ENCODE assay signal across 8 mouse cellular contexts in genomic region chr8:90869071-90869919, GRCm38 (mm10). TPM values are rescaled to one million over a fixed set of nuclear protein-coding genes. Genes with fewer than 3 reads are reported as not detected.
DNase-seq lines count a peak whose midpoint lies in the region; ATAC-seq and TF ChIP-seq lines count a peak whose summit lies in the region.

No protein-coding gene starts in this region.

- H3K36me3 ChIP-seq in ES-E14 (ENCODE audit: control insufficient read depth, insufficient read depth, low read length, poor library complexity, severe bottlenecking): no peaks in the 10 kb centered on the region; the same call in 1 of the 2 replicates
- no peaks in the 10 kb centered on the region for H3K36me3 ChIP-seq in hindbrain, embryonic 14.5 days (replicated peaks; ENCODE audit: control insufficient read depth, insufficient read depth)

- in situ Hi-C loops in ES-E14 (cut with MboI; ENCODE audit: low sequenced_read_pairs in 2 of 2, unreplicated experiment in 2 of 2): no loop called here

- DNase-seq in ES-E14 (ENCODE audit: low read depth, low spot score): no peak
- peak; percentile 86 for DNase-seq in brain, embryonic 14.5 days (ENCODE audit: low read depth)
- DNase-seq in frontal cortex, postnatal 36 days (ENCODE audit: low spot score in 2 of 2): peak; percentile 81 to 82
- DNase-seq in hindbrain, embryonic 14.5 days (ENCODE audit: low spot score): peak; percentile 69
- peak; percentile 65 for DNase-seq in left cerebral cortex, adult 11 months (ENCODE audit: low spot score)
- DNase-seq in lung, postnatal 10 days: peak; percentile 93
- peak; percentile 56 for DNase-seq in retina, embryonic 14.5 days (ENCODE audit: low spot score)

- H3K4me2 ChIP-seq in hindbrain, embryonic 14.5 days (replicated peaks): peak overlapping the region; percentile 36

- no peak for TF ChIP-seq POLR2A in brain, embryonic 14.5 days (IDR thresholded peaks at IDR 0.05; ENCODE audit: borderline replicate concordance, extremely low read depth, insufficient read depth, insufficient read length, poor library complexity, severe bottlenecking)

- 0 out of 2 replicates have a peak overlapping the region, but pooled peaks have one; percentile 69 for H3K27ac ChIP-seq in ES-E14 (ENCODE audit: insufficient read depth, low read depth, low read length, poor library complexity, severe bottlenecking)
- H3K27ac ChIP-seq in hindbrain, embryonic 14.5 days: peak overlapping the region; percentile 90

- no peak for TF ChIP-seq CTCF in brain, embryonic 14.5 days (IDR thresholded peaks at IDR 0.05; ENCODE audit: borderline replicate concordance, extremely low read depth, insufficient read depth, insufficient read length)

- H3K27me3 ChIP-seq in hindbrain, embryonic 14.5 days (ENCODE audit: control insufficient read depth, insufficient read depth, low read length): no peaks in the 10 kb centered on the region

- WGBS in hindbrain, embryonic 14.5 days: 25% methylated on average over 18 of the region's 18 CpGs

- peak; percentile 39; the same call in 1 of the 2 replicates for ATAC-seq in hindbrain, embryonic 14.5 days (ENCODE audit: low FRiP score)
- no peak for ATAC-seq in activated CD4-positive, CD25-positive, alpha-beta regulatory T cell, adult 4 months

- no peaks in the 10 kb centered on the region for H3K9me3 ChIP-seq in ES-E14 (ENCODE audit: control insufficient read depth, insufficient read depth, low read depth, low read length)
- H3K9me3 ChIP-seq in hindbrain, embryonic 14.5 days (ENCODE audit: control insufficient read depth, low read length): no peaks in the 10 kb centered on the region

- peak overlapping the region; percentile 3; the same call in 1 of the 2 replicates for H3K9ac ChIP-seq in ES-E14 (ENCODE audit: insufficient read depth, low read depth, low read length, poor library complexity, severe bottlenecking)
- peak overlapping the region; percentile 45; the same call in 1 of the 2 replicates for H3K9ac ChIP-seq in hindbrain, embryonic 14.5 days

- peaks cover 7 to 25% of the 10 kb centered on the region in 2 experiments; a peak in 3 of 4 replicates for H3K4me1 ChIP-seq in ES-E14 (ENCODE audit: control insufficient read depth in 2 of 2, insufficient read depth in 2 of 2, low read length in 2 of 2, poor library complexity in 1 of 2)
- H3K4me1 ChIP-seq in hindbrain, embryonic 14.5 days (replicated peaks; ENCODE audit: control insufficient read depth, insufficient read depth, low read length): peaks cover 37% of the 10 kb centered on the region

- H3K4me3 ChIP-seq in ES-E14 (ENCODE audit: insufficient read depth in 1 of 2, low read depth in 1 of 2, low read length in 2 of 2, poor library complexity in 1 of 2, severe bottlenecking in 1 of 2): 0 out of 4 replicates have a peak overlapping the region, but pooled peaks of 1 of the 2 experiments have one; percentile 30
- no peak overlapping the region for H3K4me3 ChIP-seq in hindbrain, embryonic 14.5 days (replicated peaks; ENCODE audit: low read length)

TF ChIP-seq in ES-E14, 5 proteins besides CTCF, POLR2A, EP300 and RAD21:
- TF ChIP-seq ZNF384 (IDR thresholded peaks at IDR 0.05; ENCODE audit: low read depth, low read length) (no peak), MAFK (IDR thresholded peaks at IDR 0.05; ENCODE audit: insufficient read depth, low read depth, low read length) (no peak), CHD2 (IDR thresholded peaks at IDR 0.05; ENCODE audit: low read depth, low read length) (no peak), ZC3H11A (IDR thresholded peaks at IDR 0.05; ENCODE audit: borderline replicate concordance, low read depth, low read length) (no peak), HCFC1 (IDR thresholded peaks at IDR 0.05; ENCODE audit: borderline replicate concordance, insufficient read depth, low read length) (no peak)

RNA-seq across cellular contexts. Expression of gene Chd9, which starts 41.1 kb away (rescaled TPM):
- total RNA-seq in ES-E14 (2012; rRNA removed): 32.4 and 41.6 TPM in 2 replicates
- 74.7 and 79.5 TPM in 2 replicates for polyA plus RNA-seq in brain, embryonic 14.5 days (2012; rRNA removed)
- polyA plus RNA-seq in hindbrain, embryonic 14.5 days (2014; fragmentation: Nextera tagmentation; extraction: Ambion mirVana): 99.2 and 103 TPM in 2 replicates
- polyA plus RNA-seq in activated CD4-positive, CD25-positive, alpha-beta regulatory T cell, adult 4 months (2017; shearing (Covaris generic)): 100 to 1,000 TPM; 117 to 118 TPM

RNA-seq across cellular contexts. Expression of gene Gm19935, which starts 52.1 kb away (rescaled TPM):
- total RNA-seq in ES-E14 (2012; rRNA removed): 0.32 and 0.49 TPM in 2 replicates
- polyA plus RNA-seq in brain, embryonic 14.5 days (2012; rRNA removed): 0.33 and 1.2 TPM in 2 replicates
- 2.6 and 2.7 TPM in 2 replicates for polyA plus RNA-seq in hindbrain, embryonic 14.5 days (2014; fragmentation: Nextera tagmentation; extraction: Ambion mirVana)
- polyA plus RNA-seq in activated CD4-positive, CD25-positive, alpha-beta regulatory T cell, adult 4 months (2017; shearing (Covaris generic)): not detected
